ENCODE assay signal across 17 mouse cellular contexts in the genomic region with DNA sequence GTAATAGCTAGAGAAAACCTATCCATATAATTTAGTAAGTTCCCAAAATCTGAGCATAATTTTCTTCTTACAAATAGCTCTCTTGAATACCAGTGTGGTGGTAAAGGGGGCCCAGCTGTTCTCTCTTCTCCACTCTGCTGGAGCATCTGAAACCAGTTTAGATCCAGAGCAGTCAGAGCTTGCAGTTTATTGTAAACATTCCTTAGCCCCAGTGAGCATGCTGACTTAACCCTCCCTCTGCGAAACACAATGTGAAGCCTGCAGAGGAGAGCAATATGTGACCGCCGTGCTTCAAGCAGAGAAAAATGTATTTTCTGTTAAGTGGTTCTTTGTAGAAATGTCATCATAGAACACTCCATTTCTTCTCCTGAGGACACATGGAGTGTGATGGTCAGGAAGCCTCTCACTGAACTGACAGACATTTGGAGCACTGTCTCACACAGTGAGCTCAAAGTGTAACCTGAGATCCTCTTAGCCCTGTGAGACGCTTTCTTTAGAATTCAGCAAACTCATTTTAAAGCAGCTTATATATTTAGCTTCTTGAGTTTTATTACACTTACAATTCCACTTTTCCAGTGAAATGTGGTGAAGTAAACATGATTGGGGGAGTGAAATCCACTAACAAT.
DNase-seq lines count a peak whose midpoint lies in the region; ATAC-seq and TF ChIP-seq lines count a peak whose summit lies in the region.
"Had no signal": no experiment of that assay in that cellular context is flagged by ENCODE, and none has a peak within 500 bp of the region (broad histone marks: within the 10 kb centered on the region; RNA-seq: fewer than 3 reads in every experiment).

No protein-coding gene starts in this region.

- TF ChIP-seq CTCF in hindbrain, postnatal 0 days (IDR thresholded peaks at IDR 0.05; ENCODE audit: low read depth): no peak

- H3K36me3 ChIP-seq in hindbrain, embryonic 11.5 days (ENCODE audit: control insufficient read depth, insufficient read depth, low read length): no peaks in the 10 kb centered on the region
- no peaks in the 10 kb centered on the region for H3K36me3 ChIP-seq in hindbrain, postnatal 0 days (ENCODE audit: insufficient read depth, low read length)
- no peaks in the 10 kb centered on the region for H3K36me3 ChIP-seq in neural tube, embryonic 15.5 days
- no peaks in the 10 kb centered on the region for H3K36me3 ChIP-seq in limb, embryonic 11.5 days (ENCODE audit: control insufficient read depth, insufficient read depth, low read length)
- H3K36me3 ChIP-seq: heart, embryonic 13.5 days; liver, embryonic 15.5 days; midbrain, embryonic 12.5 days; neural tube, embryonic 12.5 days; stomach, embryonic 15.5 days had no signal

- H3K4me1 ChIP-seq in hindbrain, embryonic 11.5 days (replicated peaks; ENCODE audit: control insufficient read depth, insufficient read depth, low read length): no peaks in the 10 kb centered on the region
- H3K4me1 ChIP-seq in hindbrain, postnatal 0 days (ENCODE audit: insufficient read depth, low read length): no peaks in the 10 kb centered on the region
- no peaks in the 10 kb centered on the region for H3K4me1 ChIP-seq in neural tube, embryonic 15.5 days
- H3K4me1 ChIP-seq in limb, embryonic 11.5 days (ENCODE audit: control insufficient read depth, insufficient read depth, low read length): no peaks in the 10 kb centered on the region
- H3K4me1 ChIP-seq: heart, embryonic 13.5 days; liver, embryonic 15.5 days; neural tube, embryonic 12.5 days; stomach, embryonic 15.5 days had no signal

- no peaks in the 10 kb centered on the region for H3K9me3 ChIP-seq in hindbrain, embryonic 11.5 days (ENCODE audit: control insufficient read depth, low read length)
- H3K9me3 ChIP-seq in hindbrain, postnatal 0 days (ENCODE audit: low read length): no peaks in the 10 kb centered on the region
- no peaks in the 10 kb centered on the region for H3K9me3 ChIP-seq in neural tube, embryonic 15.5 days (replicated peaks)
- no peaks in the 10 kb centered on the region for H3K9me3 ChIP-seq in limb, embryonic 11.5 days (ENCODE audit: control insufficient read depth, low read length)
- H3K9me3 ChIP-seq: heart, embryonic 13.5 days; liver, embryonic 15.5 days; midbrain, embryonic 12.5 days; neural tube, embryonic 12.5 days; stomach, embryonic 15.5 days had no signal

- no peak for ATAC-seq in hindbrain, embryonic 11.5 days (ENCODE audit: low FRiP score)
- no peak for ATAC-seq in hindbrain, postnatal 0 days
- ATAC-seq in neural tube, embryonic 15.5 days (ENCODE audit: low FRiP score): no peak
- ATAC-seq in limb, embryonic 11.5 days (ENCODE audit: insufficient number of reproducible peaks, low FRiP score, low TSS enrichment, low read depth): peak; percentile 87
- ATAC-seq in megakaryocyte-erythroid progenitor cell, adult 5-6 weeks (replicated peaks; ENCODE audit: low FRiP score, low TSS enrichment, poor library complexity, severe bottlenecking): no peak

- H3K4me3 ChIP-seq in hindbrain, embryonic 11.5 days (ENCODE audit: low read depth, low read length): no peak overlapping the region
- H3K4me3 ChIP-seq in hindbrain, postnatal 0 days (ENCODE audit: low read length): no peak overlapping the region
- H3K4me3 ChIP-seq in neural tube, embryonic 15.5 days (replicated peaks): no peak overlapping the region
- no peak overlapping the region for H3K4me3 ChIP-seq in limb, embryonic 11.5 days (ENCODE audit: low read depth, low read length)
- H3K4me3 ChIP-seq: heart, embryonic 13.5 days; liver, embryonic 15.5 days; midbrain, embryonic 12.5 days; neural tube, embryonic 12.5 days; stomach, embryonic 15.5 days had no signal

- 10% methylated on average over 4 of the region's 4 CpGs for WGBS in hindbrain, embryonic 11.5 days
- WGBS in hindbrain, postnatal 0 days: 26% methylated on average over 4 of the region's 4 CpGs
- 22% methylated on average over 4 of the region's 4 CpGs for WGBS in neural tube, embryonic 15.5 days
- 5% methylated on average over 4 of the region's 4 CpGs for WGBS in limb, embryonic 11.5 days

- H3K27me3 ChIP-seq in hindbrain, embryonic 11.5 days (ENCODE audit: control insufficient read depth, insufficient read depth, low read length): no peaks in the 10 kb centered on the region
- H3K27me3 ChIP-seq in hindbrain, postnatal 0 days (ENCODE audit: insufficient read depth, low read length): no peaks in the 10 kb centered on the region
- H3K27me3 ChIP-seq in neural tube, embryonic 15.5 days (replicated peaks): no peaks in the 10 kb centered on the region
- no peaks in the 10 kb centered on the region for H3K27me3 ChIP-seq in limb, embryonic 11.5 days (ENCODE audit: control insufficient read depth, insufficient read depth, low read length)
- H3K27me3 ChIP-seq: heart, embryonic 13.5 days; liver, embryonic 15.5 days; midbrain, embryonic 12.5 days; neural tube, embryonic 12.5 days; stomach, embryonic 15.5 days had no signal

- H3K4me2 ChIP-seq in hindbrain, embryonic 11.5 days (replicated peaks; ENCODE audit: low read depth, low read length): no peak overlapping the region
- no peak overlapping the region for H3K4me2 ChIP-seq in hindbrain, postnatal 0 days (ENCODE audit: low read depth, low read length)
- no peak overlapping the region for H3K4me2 ChIP-seq in neural tube, embryonic 15.5 days
- peak overlapping the region; percentile 20; the same call in 1 of the 2 replicates for H3K4me2 ChIP-seq in limb, embryonic 11.5 days (ENCODE audit: low read depth, severe bottlenecking)
- H3K4me2 ChIP-seq: heart, embryonic 13.5 days; liver, embryonic 15.5 days; midbrain, embryonic 12.5 days; neural tube, embryonic 12.5 days; stomach, embryonic 15.5 days had no signal

- H3K9ac ChIP-seq in hindbrain, embryonic 11.5 days (ENCODE audit: low read depth, low read length): no peak overlapping the region
- no peak overlapping the region for H3K9ac ChIP-seq in hindbrain, postnatal 0 days (replicated peaks; ENCODE audit: low read length)
- no peak overlapping the region for H3K9ac ChIP-seq in neural tube, embryonic 15.5 days (replicated peaks)
- no peak overlapping the region for H3K9ac ChIP-seq in limb, embryonic 11.5 days (ENCODE audit: low read length)
- H3K9ac ChIP-seq: heart, embryonic 13.5 days; liver, embryonic 15.5 days; midbrain, embryonic 12.5 days; neural tube, embryonic 12.5 days; stomach, embryonic 15.5 days had no signal

- no peak overlapping the region for H3K27ac ChIP-seq in hindbrain, embryonic 11.5 days (ENCODE audit: low read depth, low read length)
- H3K27ac ChIP-seq in hindbrain, postnatal 0 days: no peak overlapping the region
- H3K27ac ChIP-seq in neural tube, embryonic 15.5 days (replicated peaks): no peak overlapping the region
- peak overlapping the region; percentile 70; the same call in 1 of the 2 replicates for H3K27ac ChIP-seq in limb, embryonic 11.5 days (replicated peaks; ENCODE audit: low read depth, low read length)
- H3K27ac ChIP-seq: heart, embryonic 13.5 days; liver, embryonic 15.5 days; midbrain, embryonic 12.5 days; neural tube, embryonic 12.5 days; stomach, embryonic 15.5 days had no signal

- DNase-seq in hindbrain, embryonic 11.5 days (ENCODE audit: low spot score): peak; percentile 10
- no peak for DNase-seq in hindbrain, postnatal 0 days (ENCODE audit: low spot score)
- DNase-seq in neural tube, embryonic 10.5 days (ENCODE audit: extremely low spot score, low spot score): peak; percentile 32
- peak; percentile 66 for DNase-seq in limb, embryonic 11.5 days (ENCODE audit: low spot score)
- no peak for DNase-seq in frontal cortex, postnatal 14 days (ENCODE audit: low spot score in 2 of 2)
- no peak for DNase-seq in testis, postnatal 10 days (ENCODE audit: low spot score)
- DNase-seq: adrenal gland, adult 2 months; cerebellum, adult 2 months; gastrocnemius, postnatal 36 days; thymus, postnatal 25 days had no signal

Comparison
In these comparisons a context has a peak if more than half of its experiments do, and no peak if none do; other contexts are left out.
1. DNase-seq: peak in hindbrain, embryonic 11.5 days (single experiment), neural tube, embryonic 10.5 days (single experiment) and limb, embryonic 11.5 days (single experiment); none in hindbrain, postnatal 0 days (single experiment), frontal cortex, postnatal 14 days (0 of 2) and testis, postnatal 10 days (single experiment).